Mouse (Mus musculus) heart, embryonic 15.5 days (tissue): Measurements from ENCODE around the gene Gimap9. TPM values are rescaled to one million over a fixed set of nuclear protein-coding genes. Genes with fewer than 3 reads are reported as not detected.

Experiments
- ATAC-seq: fragments of 200-750 bp; cut with Nextera tagmentation; replicated peaks from 2 replicates; pipeline ENCODE4 v1.8.0; 2017; ENCODE audit warnings: low read depth, moderate TSS enrichment; ENCODE audit not compliant: insufficient number of reproducible peaks, insufficient read depth, low FRiP score
- H3K27ac ChIP-seq: fragments of 300-500 bp; sonication (generic); 2 replicates; pipeline ENCODE4 v1.5.1; 2015; ENCODE audit warnings: mild to moderate bottlenecking, inconsistent platforms
- H3K27me3 ChIP-seq: fragments of 300-500 bp; sonication (generic); 2 replicates; pipeline ENCODE4 v1.6.1; 2015; ENCODE audit warnings: inconsistent platforms
- H3K36me3 ChIP-seq: fragments of 300-500 bp; sonication (generic); 2 replicates; pipeline ENCODE4 v1.6.1; 2015; ENCODE audit warnings: mild to moderate bottlenecking, inconsistent platforms
- H3K4me1 ChIP-seq: fragments of 300-500 bp; sonication (generic); replicated peaks from 2 replicates; pipeline ENCODE4 v1.6.1; 2015; ENCODE audit warnings: inconsistent platforms
- H3K4me2 ChIP-seq: fragments of 300-500 bp; sonication (generic); 2 replicates; pipeline ENCODE4 v1.6.1; 2015; ENCODE audit warnings: inconsistent platforms, mild to moderate bottlenecking, moderate library complexity
- H3K4me3 ChIP-seq: fragments of 300-500 bp; sonication (generic); 2 replicates; pipeline ENCODE4 v1.5.1; 2015; ENCODE audit warnings: mild to moderate bottlenecking, inconsistent platforms
- H3K9ac ChIP-seq: fragments of 300-500 bp; sonication (generic); 2 replicates; pipeline ENCODE4 v1.6.1; 2015; ENCODE audit warnings: mild to moderate bottlenecking, inconsistent platforms
- H3K9me3 ChIP-seq: fragments of 300-500 bp; sonication (generic); replicated peaks from 2 replicates; pipeline ENCODE4 v1.6.1; 2016; ENCODE audit warnings: inconsistent platforms
- WGBS: fragments of 180-500 bp; shearing (Covaris S2); methylation state at CpG from one replicate; pipeline ENCODE4 v1.1.7; 2015; ENCODE audit warnings: mixed read lengths; 5-methylcytosine and 5-hydroxymethylcytosine counted together
- polyA plus RNA-seq: library from polyadenylated mRNA; unstranded; fragments of >200 nt; fragmentation: Nextera tagmentation; extraction: Ambion mirVana; gene quantifications from 2 replicates; pipeline ENCODE4 v1.2.1, GENCODE M21; 2015

Gimap9 gene
- polyA plus RNA-seq = 7.9 and 10.3 TPM in 2 replicates

GRCm38 (mm10) chr6:48675931-48676859 is at the start of gene Gimap9:
Gimap9 (plus strand) TSS chr6:48676129.
- Histone ChIP-seq H3K4me3 (peak within 1 kb of the TSS; percentile 44), H3K36me3 (no peaks in the 10 kb centered on the region), H3K9me3 (no peaks in the 10 kb centered on the region), H3K4me2 (peak within 1 kb of the TSS; percentile 53), H3K27me3 (no peaks in the 10 kb centered on the region), H3K4me1 (0 out of 2 replicates have a peak, but pooled peaks cover 4% of the 10 kb centered on the region), H3K27ac (peak within 1 kb of the TSS; percentile 36), H3K9ac (peak within 1 kb of the TSS; percentile 2; the same call in 1 of the 2 replicates)
- ATAC-seq = 0 out of 2 replicates have a peak, but pooled peaks have one; percentile 25
- WGBS = 24% methylated on average over 13 of the region's 13 CpGs

DNA sequence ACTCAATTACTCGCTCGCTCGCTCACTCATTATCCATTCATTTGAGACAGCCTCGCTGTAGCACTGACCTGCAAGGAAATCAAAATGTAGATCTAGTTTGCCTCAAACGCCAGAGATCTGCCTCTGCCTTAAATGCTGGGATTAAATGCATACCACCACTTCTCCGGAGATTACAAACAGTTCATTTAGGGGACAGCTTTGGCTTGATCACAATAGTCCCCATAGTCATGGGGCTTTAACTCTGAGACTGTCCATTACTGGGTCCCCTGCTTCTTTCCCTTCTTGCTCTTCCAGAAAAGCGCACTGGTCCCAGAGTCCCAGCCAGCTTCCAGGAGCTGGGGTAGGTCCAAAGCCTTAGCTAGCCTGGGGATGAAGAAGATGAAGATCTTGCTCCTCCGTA is 49.5 kb upstream of the Gimap9 start, which contains the start of gene AI854703:
TSS of gene AI854703 (plus strand) at position 301 of the 400 bp plus-strand sequence.
- no peak for ATAC-seq
- H3K27ac ChIP-seq = no peak within 1 kb of the TSS
- peak within 1 kb of the TSS; percentile 56 for H3K4me3 ChIP-seq
- H3K36me3 ChIP-seq = no peaks in the 10 kb centered on the region
- peak within 1 kb of the TSS; percentile 93 for H3K4me2 ChIP-seq
- H3K9me3 ChIP-seq = no peaks in the 10 kb centered on the region
- H3K9ac ChIP-seq = peak within 1 kb of the TSS; percentile 54
- 35% methylated on average over 8 of the region's 8 CpGs for WGBS
- H3K4me1 ChIP-seq = peaks cover 24% of the 10 kb centered on the region
- H3K27me3 ChIP-seq = peaks cover 23% of the 10 kb centered on the region

- peak overlapping the region; percentile 54 for H3K9ac ChIP-seq
- under 1% methylated on average over 32 of the region's 32 CpGs for WGBS
- peaks cover 24% of the 10 kb centered on the region for H3K4me1 ChIP-seq
- H3K36me3 ChIP-seq = no peaks in the 10 kb centered on the region
- peak overlapping the region; percentile 93 for H3K4me2 ChIP-seq
- peak overlapping the region; percentile 56 for H3K4me3 ChIP-seq
- H3K27me3 ChIP-seq = peaks cover 23% of the 10 kb centered on the region
- H3K9me3 ChIP-seq = no peaks in the 10 kb centered on the region
- 0 out of 2 replicates have a peak, but pooled peaks have one; percentile 24 for ATAC-seq
- H3K27ac ChIP-seq = no peak overlapping the region
These were observed 48.9 kb upstream of the Gimap9 start for GRCm38 (mm10) chr6:48626984-48627383.

DNA sequence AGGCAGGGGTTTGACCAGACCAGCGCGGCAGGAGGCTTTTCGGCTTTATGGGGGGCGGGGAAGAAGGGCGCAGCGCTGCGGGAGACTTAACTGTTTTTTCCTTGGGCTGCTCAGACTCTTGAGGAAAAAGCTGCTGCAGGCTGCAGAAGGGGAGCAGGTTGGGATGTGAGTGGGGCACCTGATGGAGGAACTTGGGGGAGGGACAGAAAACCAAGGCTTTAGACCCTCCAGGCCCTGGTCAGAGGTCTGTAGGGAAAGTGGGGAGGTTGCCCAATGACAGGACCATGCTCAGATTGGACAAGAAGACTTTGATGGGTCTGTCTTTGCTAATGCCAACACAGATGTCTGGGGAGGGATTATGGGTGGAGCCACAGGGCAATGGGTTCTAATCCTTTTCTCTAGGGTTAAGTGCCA is 48.4 kb upstream of the Gimap9 start:
- Histone ChIP-seq H3K27me3 (peaks cover 23% of the 10 kb centered on the region), H3K27ac (no peak overlapping the region), H3K4me1 (peaks cover 24% of the 10 kb centered on the region), H3K4me3 (peak overlapping the region; percentile 56), H3K9ac (peak overlapping the region; percentile 54; the same call in 1 of the 2 replicates), H3K9me3 (no peaks in the 10 kb centered on the region), H3K36me3 (no peaks in the 10 kb centered on the region), H3K4me2 (peak overlapping the region; percentile 93)
- no peak for ATAC-seq
- 6% methylated on average over 7 of the region's 7 CpGs for WGBS

- Histone ChIP-seq H3K9ac (no peak overlapping the region), H3K4me3 (no peak overlapping the region; the same call in 1 of the 2 replicates), H3K36me3 (no peaks in the 10 kb centered on the region), H3K27me3 (peaks cover 23% of the 10 kb centered on the region), H3K4me2 (no peak overlapping the region), H3K9me3 (no peaks in the 10 kb centered on the region), H3K4me1 (peaks cover 24% of the 10 kb centered on the region), H3K27ac (no peak overlapping the region)
- ATAC-seq = no peak
- 75% methylated on average over 3 of the region's 3 CpGs for WGBS
These were observed 47.6 kb upstream of the Gimap9 start for GRCm38 (mm10) chr6:48628377-48628776.

DNA sequence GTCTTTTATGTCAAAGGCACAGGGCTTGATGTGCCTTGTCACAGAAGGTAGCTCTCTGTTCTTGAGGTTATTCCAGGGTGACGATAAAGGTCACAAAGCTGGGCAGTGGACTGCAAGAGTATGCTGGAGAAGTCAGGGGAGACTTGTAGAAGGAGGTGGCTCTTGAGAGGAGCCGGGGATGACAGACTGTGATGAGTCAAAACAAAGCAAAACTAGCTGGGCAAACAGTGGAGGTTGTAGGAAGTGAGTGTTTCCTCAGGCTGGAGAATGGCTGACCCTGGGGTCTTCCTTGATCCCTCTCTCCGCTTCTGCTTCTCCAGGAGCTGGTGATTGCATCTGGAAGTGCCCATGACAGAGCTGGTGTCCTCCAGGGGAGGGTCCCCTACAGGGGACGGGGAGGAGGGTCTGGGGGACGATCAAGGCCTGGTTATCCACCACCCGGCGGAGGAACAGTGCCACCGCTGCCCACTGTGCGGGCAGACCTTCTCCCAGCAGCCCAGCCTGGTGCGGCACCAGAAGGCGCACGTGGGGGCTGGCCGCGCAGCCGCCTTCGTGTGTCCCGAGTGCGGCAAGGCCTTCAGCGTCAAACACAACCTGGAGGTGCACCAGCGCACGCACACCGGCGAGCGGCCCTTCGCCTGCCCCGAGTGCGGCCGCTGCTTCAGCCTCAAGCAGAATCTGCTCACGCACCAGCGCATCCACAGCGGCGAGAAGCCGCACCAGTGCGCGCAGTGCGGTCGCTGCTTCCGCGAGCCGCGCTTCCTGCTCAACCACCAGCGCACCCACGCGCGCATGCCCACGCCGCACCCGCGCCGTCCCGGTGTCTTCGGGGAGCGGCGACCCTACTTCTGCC is 46.9 kb upstream of the Gimap9 start:
- Histone ChIP-seq H3K9ac (peak overlapping the region; percentile 43), H3K27ac (no peak overlapping the region), H3K4me2 (peak overlapping the region; percentile 88), H3K9me3 (no peaks in the 10 kb centered on the region), H3K4me3 (peak overlapping the region; percentile 46), H3K4me1 (peaks cover 24% of the 10 kb centered on the region), H3K27me3 (peaks cover 23% of the 10 kb centered on the region), H3K36me3 (no peaks in the 10 kb centered on the region)
- WGBS = 9% methylated on average over 54 of the region's 54 CpGs
- peak; percentile 14 for ATAC-seq

GRCm38 (mm10) chr6:48629661-48630034 is 46.3 kb upstream of the Gimap9 start:
- Histone ChIP-seq H3K4me1 (peaks cover 24% of the 10 kb centered on the region), H3K27ac (no peak overlapping the region), H3K9me3 (no peaks in the 10 kb centered on the region), H3K36me3 (no peaks in the 10 kb centered on the region), H3K4me3 (peak overlapping the region; percentile 46), H3K9ac (peak overlapping the region; percentile 43), H3K27me3 (peaks cover 23% of the 10 kb centered on the region), H3K4me2 (peak overlapping the region; percentile 88)
- no peak for ATAC-seq
- 21% methylated on average over 13 of the region's 13 CpGs for WGBS

- no peaks in the 10 kb centered on the region for H3K36me3 ChIP-seq
- WGBS = 76% methylated on average over 8 of the region's 8 CpGs
- no peak overlapping the region for H3K4me3 ChIP-seq
- no peak overlapping the region for H3K27ac ChIP-seq
- no peaks in the 10 kb centered on the region for H3K9me3 ChIP-seq
- H3K27me3 ChIP-seq = peaks cover 23% of the 10 kb centered on the region
- ATAC-seq = no peak
- no peak overlapping the region for H3K9ac ChIP-seq
- no peak overlapping the region for H3K4me2 ChIP-seq
- H3K4me1 ChIP-seq = peaks cover 24% of the 10 kb centered on the region
These were observed 45.1 kb upstream of the Gimap9 start for GRCm38 (mm10) chr6:48630831-48631230.

- H3K4me3 ChIP-seq = no peak overlapping the region
- H3K4me1 ChIP-seq = peaks cover 10% of the 10 kb centered on the region
- no peaks in the 10 kb centered on the region for H3K36me3 ChIP-seq
- peaks cover 4% of the 10 kb centered on the region; the same call in 1 of the 2 replicates for H3K27me3 ChIP-seq
- ATAC-seq = no peak
- WGBS = 77% methylated on average over 2 of the region's 2 CpGs
- H3K27ac ChIP-seq = no peak overlapping the region
- H3K4me2 ChIP-seq = no peak overlapping the region
- H3K9ac ChIP-seq = no peak overlapping the region
- no peaks in the 10 kb centered on the region for H3K9me3 ChIP-seq
These were observed 40.8 kb upstream of the Gimap9 start for GRCm38 (mm10) chr6:48635105-48635504.

DNA sequence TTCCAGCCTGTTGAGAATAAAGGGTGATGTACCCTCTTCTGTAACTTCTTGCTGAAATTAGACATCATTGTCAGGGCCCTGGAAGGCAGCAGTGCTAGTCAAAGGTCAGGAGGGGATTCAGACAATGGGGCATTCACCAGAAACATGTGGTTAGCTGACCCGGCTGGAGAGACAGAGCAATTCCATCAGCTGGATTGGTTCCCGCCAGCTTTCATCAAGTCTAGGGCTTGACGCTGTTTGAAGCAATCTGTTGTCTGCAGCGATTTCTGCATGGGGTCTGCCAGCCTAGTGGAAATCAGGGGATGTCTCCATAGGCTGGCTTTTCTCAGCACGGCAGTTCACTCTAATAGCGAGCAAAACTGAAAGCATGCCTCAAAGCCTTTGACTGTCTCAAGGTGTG is 39.4 kb upstream of the Gimap9 start:
- Histone ChIP-seq H3K4me1 (peaks cover 10% of the 10 kb centered on the region), H3K27me3 (no peaks in the 10 kb centered on the region), H3K9ac (no peak overlapping the region), H3K4me3 (no peak overlapping the region), H3K4me2 (no peak overlapping the region), H3K36me3 (no peaks in the 10 kb centered on the region), H3K9me3 (no peaks in the 10 kb centered on the region), H3K27ac (no peak overlapping the region)
- ATAC-seq = no peak
- 36% methylated on average over 6 of the region's 6 CpGs for WGBS
